Mouse (Mus musculus) liver, embryonic 18 days (tissue): ENCODE results near the gene Obox7. TPM values are rescaled to one million over a fixed set of nuclear protein-coding genes. Genes with fewer than 3 reads are reported as not detected.

Experiments used
- polyA plus RNA-seq: library from polyadenylated mRNA; depleted of rRNA; stranded (reverse); fragments of >200 nt; gene quantifications from 2 replicates; pipeline ENCODE4 v1.2.3, GENCODE M21; 2012; rRNA removed

The Obox7 gene
- polyA plus RNA-seq: not detected in 2 replicates

DNA sequence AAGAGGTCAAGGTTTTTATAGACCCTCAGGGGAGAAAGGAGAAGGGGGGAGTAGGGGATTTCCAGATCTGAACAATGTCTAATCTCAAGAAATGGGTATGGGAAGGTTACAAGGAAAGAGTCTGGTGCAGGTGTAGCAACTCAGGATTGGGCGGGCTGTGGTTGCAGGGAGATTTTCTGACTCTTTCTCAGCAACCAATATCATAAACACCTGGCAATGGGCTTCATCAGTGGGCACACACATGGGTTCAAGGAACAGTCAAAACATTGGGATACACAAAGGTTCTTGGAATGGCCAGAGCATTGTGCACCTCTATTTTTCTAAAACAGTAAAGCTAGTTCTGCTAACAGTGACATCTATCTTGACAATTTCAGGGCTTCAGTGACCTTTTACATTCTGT, at the start of gene Obox7:
Obox7 (plus strand) TSS at position 301 of the 400 bp plus-strand sequence.

Other genes starting within 250 kb of the Obox7 start
- 2.8 and 3.7 TPM in 2 replicates for gene Sult2a8, start 212.7 kb upstream of the Obox7 start, polyA plus RNA-seq
- gene Sult2a7, start 165.3 kb upstream of the Obox7 start, polyA plus RNA-seq: not detected in 2 replicates
- gene Vmn1r90, start 96.0 kb upstream of the Obox7 start, polyA plus RNA-seq: 0.05 and 0.09 TPM in 2 replicates